Mouse (Mus musculus) testis, adult 2 months (tissue): ENCODE measurements around the gene Ecel1.
A peak's percentile ranks its signal among the peaks of the same experiment; 100 is the strongest.

ENCODE experiments used
- CTCF ChIP-seq: fragments of 200-500 bp; IDR thresholded peaks from 2 replicates; pipeline ENCODE4 v1.5.1; 2012; ENCODE audit warnings: low read depth, mild to moderate bottlenecking, inconsistent platforms, low read length, moderate library complexity; ENCODE audit not compliant: control insufficient read depth, insufficient read depth, insufficient replicate concordance
- POLR2A ChIP-seq: fragments of 200-500 bp; IDR thresholded peaks from 2 replicates; pipeline ENCODE4 v1.6.1; 2012; ENCODE audit warnings: low read depth, mild to moderate bottlenecking, inconsistent platforms, low read length, moderate library complexity; ENCODE audit not compliant: control insufficient read depth

GRCm38 (mm10) chr1:87187037-87187355, 30.7 kb upstream of the Ecel1 start:
- no peak for TF ChIP-seq POLR2A
- peak; percentile 86; the same call in 1 of the 2 replicates for TF ChIP-seq CTCF
